ENCODE assay signal across 17 mouse cellular contexts in genomic region chr14:78157660-78158059, GRCm38 (mm10).
"Had no signal": no experiment of that assay in that cellular context is flagged by ENCODE, and none has a peak within 500 bp of the region (broad histone marks: within the 10 kb centered on the region; RNA-seq: fewer than 3 reads in every experiment).

No protein-coding gene starts in this region.

- ATAC-seq: hindbrain, postnatal 0 days; intestine, embryonic 16.5 days; liver, embryonic 12.5 days had no signal

- DNase-seq: gastrocnemius, postnatal 14 days; gastrocnemius, postnatal 36 days; heart, adult 11 months; heart, adult 2 months; heart, postnatal 14 days; heart, postnatal 36 days; kidney, adult 11 months; kidney, adult 2 months; kidney, adult 9 months; kidney, postnatal 14 days; kidney, postnatal 36 days; layer of hippocampus, adult 9-11 months; layer of hippocampus, postnatal 36 days; left cerebral cortex, postnatal 4 days had no signal
